Mouse (Mus musculus) cerebellum, adult 2 months (tissue): ENCODE measurements at regions not wholly inside any gene's neighbourhood (a gene's known extent, or its start where the extent isn't known, plus 50 kb on each side); places are given as distances from the start of the nearest gene placed in this dataset.

Experiments
- CTCF ChIP-seq: fragments of 200-500 bp; IDR thresholded peaks from 2 replicates; pipeline ENCODE4 v1.5.1; 2011; ENCODE audit warnings: low read depth, mild to moderate bottlenecking, control low read depth, low read length, moderate library complexity, borderline replicate concordance; ENCODE audit not compliant: insufficient read depth
- POLR2A ChIP-seq: fragments of 200-500 bp; IDR thresholded peaks from 2 replicates; pipeline ENCODE4 v1.6.1; 2011; ENCODE audit warnings: low read length, control low read depth, borderline replicate concordance; ENCODE audit not compliant: insufficient read depth

GRCm38 (mm10) chr9:50440689-50441088, 53.6 kb upstream of the Plet1 start:
- no peak for TF ChIP-seq CTCF
- TF ChIP-seq POLR2A = no peak
